Mouse (Mus musculus): ENCODE data around the gene Rab12. TPM values are rescaled to one million over a fixed set of nuclear protein-coding genes. Genes with fewer than 3 reads are reported as not detected.
A peak's percentile ranks its signal among the peaks of the same experiment; 100 is the strongest.

Gene Rab12
- total RNA-seq, 2 experiments from 2014 or later = 87.5 to 97.8 TPM

- DNase-seq = no peak
Observed at GRCm38 (mm10) chr17:66502865-66503264, 16.7 kb downstream of the Rab12 start.

GRCm38 (mm10) chr17:66498598-66498997 is 20.9 kb downstream of the Rab12 start:
- peak in 1 of 2 experiments; percentile 31 for DNase-seq

- DNase-seq = no peak
Observed at GRCm38 (mm10) chr17:66496589-66496988, 22.9 kb downstream of the Rab12 start.

GRCm38 (mm10) chr17:66490022-66490601 is 29.4 kb downstream of the Rab12 start:
- peak; percentile 35 to 48 for DNase-seq

GRCm38 (mm10) chr17:66486576-66486975 is 33.0 kb downstream of the Rab12 start:
- no peak for DNase-seq

GRCm38 (mm10) chr17:66485742-66486141 is 33.8 kb downstream of the Rab12 start:
- peak; percentile 77 to 86 for DNase-seq

- DNase-seq = no peak
Observed at GRCm38 (mm10) chr17:66484965-66485364, 34.6 kb downstream of the Rab12 start.

- DNase-seq = no peak
Observed at GRCm38 (mm10) chr17:66483651-66484454, 35.7 kb downstream of the Rab12 start.

- no peak for DNase-seq
Observed at GRCm38 (mm10) chr17:66481295-66481694, 38.2 kb downstream of the Rab12 start.

- no peak for DNase-seq
Observed at GRCm38 (mm10) chr17:66480491-66481278, 38.8 kb downstream of the Rab12 start.

- DNase-seq = peak in 1 of 2 experiments; percentile 27
Observed at GRCm38 (mm10) chr17:66479813-66480490, 39.6 kb downstream of the Rab12 start.

- DNase-seq = peak in 1 of 2 experiments; percentile 15
Observed at GRCm38 (mm10) chr17:66479311-66479710, 40.2 kb downstream of the Rab12 start.

GRCm38 (mm10) chr17:66473205-66473604 is 46.3 kb downstream of the Rab12 start:
- no peak for DNase-seq

GRCm38 (mm10) chr17:66471775-66472174 is 47.8 kb downstream of the Rab12 start:
- no peak for DNase-seq

- DNase-seq = no peak
Observed at GRCm38 (mm10) chr17:66471252-66471651, 48.3 kb downstream of the Rab12 start.

GRCm38 (mm10) chr17:66470020-66470419 is 49.5 kb downstream of the Rab12 start:
- no peak for DNase-seq

- DNase-seq = no peak
Observed at GRCm38 (mm10) chr17:66457278-66457677, 62.3 kb downstream of the Rab12 start.

GRCm38 (mm10) chr17:66451143-66451542 is 68.4 kb downstream of the Rab12 start:
- peak; percentile 91 to 92 for DNase-seq

- peak in 1 of 2 experiments; percentile 7 for DNase-seq
Observed at GRCm38 (mm10) chr17:66450526-66451070, 68.9 kb downstream of the Rab12 start.

GRCm38 (mm10) chr17:66449460-66450341 is 69.8 kb downstream of the Rab12 start, which contains the start of gene Mtcl1:
Mtcl1 (minus strand) TSS chr17:66449750.
- peak; percentile 85 to 89 for DNase-seq
